Mouse (Mus musculus) testis, adult 2 months (tissue): ENCODE results near the gene Ddx23.

ENCODE experiments used
- CTCF ChIP-seq: fragments of 200-500 bp; IDR thresholded peaks from 2 replicates; pipeline ENCODE4 v1.5.1; 2012; ENCODE audit warnings: low read depth, mild to moderate bottlenecking, inconsistent platforms, low read length, moderate library complexity; ENCODE audit not compliant: control insufficient read depth, insufficient read depth, insufficient replicate concordance
- POLR2A ChIP-seq: fragments of 200-500 bp; IDR thresholded peaks from 2 replicates; pipeline ENCODE4 v1.6.1; 2012; ENCODE audit warnings: low read depth, mild to moderate bottlenecking, inconsistent platforms, low read length, moderate library complexity; ENCODE audit not compliant: control insufficient read depth

- no peak for TF ChIP-seq CTCF
- TF ChIP-seq POLR2A: no peak
These were observed 46.9 kb downstream of the Ddx23 start for GRCm38 (mm10) chr15:98615751-98616150.
